Mouse (Mus musculus): ENCODE measurements around the gene Olfr381. TPM values are rescaled to one million over a fixed set of nuclear protein-coding genes. Genes with fewer than 3 reads are reported as not detected.

Olfr381 gene
- not detected for polyA plus RNA-seq (2017; shearing (Covaris generic))

DNA sequence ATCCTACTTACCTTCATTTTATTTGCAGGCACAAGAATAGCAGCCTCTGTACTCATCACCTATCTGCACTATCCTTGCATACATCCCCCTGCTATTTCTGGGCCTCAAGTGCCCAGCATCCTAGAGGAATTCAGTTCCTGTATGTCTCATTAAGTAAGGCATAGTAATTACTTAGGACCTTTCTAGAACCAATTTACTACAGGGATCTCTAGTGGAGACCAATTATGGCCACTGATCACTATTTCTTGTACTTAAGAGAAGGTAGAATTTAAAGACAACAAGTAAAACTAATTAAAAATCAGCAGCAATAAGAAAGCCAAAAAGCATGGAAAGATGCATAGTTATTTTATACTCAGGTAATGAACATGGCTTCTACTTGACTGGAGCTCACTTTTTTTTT, at the start of gene Olfr381:
Olfr381 (minus strand) TSS at position 101 of the 400 bp plus-strand sequence.

DNA sequence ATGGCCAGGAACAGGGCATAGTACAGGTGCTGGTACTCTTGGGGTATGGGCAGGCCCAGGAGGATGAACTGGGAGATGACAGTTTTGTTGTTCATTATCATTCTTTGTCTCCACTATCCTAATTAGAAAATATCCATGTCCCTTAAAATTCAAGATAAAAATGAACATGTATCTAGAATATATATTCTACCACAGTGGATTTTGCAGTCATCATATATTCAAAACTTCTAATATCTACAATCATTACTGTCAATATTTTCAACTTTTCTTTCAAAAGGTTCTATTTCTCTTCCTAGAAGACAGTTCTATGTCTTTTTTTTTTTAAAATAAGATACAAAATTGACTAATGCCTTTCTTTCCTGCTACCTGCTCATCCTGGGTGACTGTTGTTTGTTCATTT, 25.7 kb upstream of the Olfr381 start, which contains the start of gene Olfr382:
Olfr382 (minus strand) TSS at position 101 of the 400 bp plus-strand sequence.

DNA sequence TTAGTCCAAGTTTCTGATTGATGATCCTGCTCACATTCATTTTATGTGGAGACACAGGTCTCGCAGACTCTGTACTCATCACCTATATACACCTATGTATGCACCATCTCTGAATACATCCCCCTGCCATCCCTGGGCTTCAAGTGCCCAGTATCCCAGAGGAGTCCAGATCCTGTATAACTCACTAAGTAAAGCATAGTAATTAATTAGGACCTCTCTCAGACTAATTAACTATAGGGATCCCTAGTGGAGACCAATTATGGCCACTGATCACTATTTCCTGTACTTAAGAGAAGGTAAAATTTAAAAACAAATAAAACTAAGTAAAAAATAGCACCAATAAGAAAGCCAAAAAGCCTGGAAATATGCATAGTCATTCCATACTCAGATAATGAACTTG, 34.0 kb downstream of the Olfr381 start, which contains the start of gene Olfr380:
Olfr380 (minus strand) TSS at position 101 of the 400 bp plus-strand sequence.

Other genes with a start within 250 kb of the Olfr381 start
- gene Trpv3, start 224.2 kb downstream of the Olfr381 start, polyA plus RNA-seq (2017; shearing (Covaris generic)) = not detected
- not detected for gene Aspa, start 162.0 kb downstream of the Olfr381 start, polyA plus RNA-seq (2017; shearing (Covaris generic))
- not detected for gene Gm49340, start 161.9 kb downstream of the Olfr381 start, polyA plus RNA-seq (2017; shearing (Covaris generic))
- not detected for gene Spata22, start 161.9 kb downstream of the Olfr381 start, polyA plus RNA-seq (2017; shearing (Covaris generic))
- not detected for gene Olfr20, start 140.8 kb downstream of the Olfr381 start, polyA plus RNA-seq (2017; shearing (Covaris generic))
- gene Olfr376, start 120.4 kb downstream of the Olfr381 start, polyA plus RNA-seq (2017; shearing (Covaris generic)) = not detected
- gene Olfr1, start 92.0 kb downstream of the Olfr381 start, polyA plus RNA-seq (2017; shearing (Covaris generic)) = not detected
- not detected for gene Olfr378, start 63.1 kb downstream of the Olfr381 start, polyA plus RNA-seq (2017; shearing (Covaris generic))
- gene Olfr380, start 34.1 kb downstream of the Olfr381 start, polyA plus RNA-seq (2017; shearing (Covaris generic)) = not detected
- not detected for gene Olfr382, start 25.6 kb upstream of the Olfr381 start, polyA plus RNA-seq (2017; shearing (Covaris generic))
- gene Olfr385, start 101.4 kb upstream of the Olfr381 start, polyA plus RNA-seq (2017; shearing (Covaris generic)) = not detected
- not detected for gene Olfr384, start 107.0 kb upstream of the Olfr381 start, polyA plus RNA-seq (2017; shearing (Covaris generic))
- not detected for gene Zfp735, start 197.2 kb upstream of the Olfr381 start, polyA plus RNA-seq (2017; shearing (Covaris generic))